Mouse (Mus musculus) limb, embryonic 14.5 days (tissue): ENCODE results near the gene Lrrc32. TPM values are rescaled to one million over a fixed set of nuclear protein-coding genes. Genes with fewer than 3 reads are reported as not detected.

ENCODE experiments used
- ATAC-seq: fragments of 200-750 bp; cut with Nextera tagmentation; 2 replicates; pipeline ENCODE4 v1.8.0; 2017; ENCODE audit warnings: low read depth, moderate number of reproducible peaks, moderate TSS enrichment; ENCODE audit not compliant: low FRiP score
- DNase-seq: peaks from one replicate; pipeline ENCODE4 v3.0.0-alpha.2; 2015; ENCODE audit warnings: low spot score
- H3K27ac ChIP-seq: fragments of 300-500 bp; sonication (generic); replicated peaks from 2 replicates; pipeline ENCODE4 v1.5.1; 2014; ENCODE audit warnings: low read depth, mild to moderate bottlenecking, low read length, moderate library complexity, mixed read lengths
- H3K27me3 ChIP-seq: fragments of 300-500 bp; sonication (generic); 2 replicates; pipeline ENCODE4 v1.6.1; 2014; ENCODE audit warnings: low read length, mixed read lengths; ENCODE audit not compliant: control insufficient read depth, insufficient read depth
- H3K36me3 ChIP-seq: fragments of 300-500 bp; sonication (generic); 2 replicates; pipeline ENCODE4 v1.6.1; 2014; ENCODE audit warnings: mild to moderate bottlenecking, low read length, moderate library complexity, mixed read lengths; ENCODE audit not compliant: control insufficient read depth, insufficient read depth
- H3K4me1 ChIP-seq: fragments of 300-500 bp; sonication (generic); 2 replicates; pipeline ENCODE4 v1.6.1; 2014; ENCODE audit warnings: antibody characterized with exemption, low read length, mixed read lengths; ENCODE audit not compliant: control insufficient read depth, insufficient read depth
- H3K4me2 ChIP-seq: fragments of 300-500 bp; sonication (generic); replicated peaks from 2 replicates; pipeline ENCODE4 v1.6.1; 2014; ENCODE audit warnings: low read depth, mild to moderate bottlenecking, low read length, moderate library complexity; ENCODE audit not compliant: severe bottlenecking
- H3K4me3 ChIP-seq: fragments of 300-500 bp; sonication (generic); replicated peaks from 2 replicates; pipeline ENCODE4 v1.5.1; 2014; ENCODE audit warnings: low read length
- H3K9ac ChIP-seq: fragments of 300-500 bp; sonication (generic); 2 replicates; pipeline ENCODE4 v1.6.1; 2014; ENCODE audit warnings: mild to moderate bottlenecking, low read depth, low read length, moderate library complexity; ENCODE audit not compliant: severe bottlenecking
- H3K9me3 ChIP-seq: fragments of 300-500 bp; sonication (generic); 2 replicates; pipeline ENCODE4 v1.6.1; 2016; ENCODE audit warnings: low read length; ENCODE audit not compliant: control insufficient read depth
- POLR2A ChIP-seq: fragments of 200-500 bp; IDR thresholded peaks from 2 replicates; pipeline ENCODE4 v1.8.0; 2012; ENCODE audit warnings: inconsistent platforms, mild to moderate bottlenecking, moderate library complexity, borderline replicate concordance; ENCODE audit not compliant: insufficient read depth, insufficient read length; ENCODE audit errors: extremely low read depth
- WGBS: fragments of 180-500 bp; shearing (Covaris S2); extraction: QIAGEN DNeasy Blood & Tissue Kit; methylation state at CpG from one replicate; pipeline ENCODE4 v1.1.7; 2014; 5-methylcytosine and 5-hydroxymethylcytosine counted together
- polyA plus RNA-seq, 2 experiments: library from polyadenylated mRNA; depleted of rRNA in 1 of 2; stranded (reverse) in 1 of 2; unstranded in 1 of 2; fragments of >200 nt; fragmentation: Nextera tagmentation in 1 of 2; extraction: Ambion mirVana in 1 of 2; gene quantifications; 2 replicates each; pipeline versions ENCODE4 v1.2.1 to v1.2.3; 2012 to 2014

Gene Lrrc32
- polyA plus RNA-seq, 2 experiments, result 10.5 to 12.3 TPM

- no peak overlapping the region for H3K9ac ChIP-seq
- H3K4me2 ChIP-seq, result no peak overlapping the region
- 18% methylated on average over 2 of the region's 2 CpGs for WGBS
- H3K9me3 ChIP-seq, result no peaks in the 10 kb centered on the region
- no peak for ATAC-seq
- H3K27ac ChIP-seq, result no peak overlapping the region
- no peak for DNase-seq
- H3K4me1 ChIP-seq, result peaks cover 18% of the 10 kb centered on the region
- no peaks in the 10 kb centered on the region for H3K36me3 ChIP-seq
- no peaks in the 10 kb centered on the region for H3K27me3 ChIP-seq
- no peak overlapping the region for H3K4me3 ChIP-seq
- TF ChIP-seq POLR2A, result no peak
Observed at GRCm38 (mm10) chr7:98540879-98541278, 51.8 kb downstream of the Lrrc32 start.

DNA sequence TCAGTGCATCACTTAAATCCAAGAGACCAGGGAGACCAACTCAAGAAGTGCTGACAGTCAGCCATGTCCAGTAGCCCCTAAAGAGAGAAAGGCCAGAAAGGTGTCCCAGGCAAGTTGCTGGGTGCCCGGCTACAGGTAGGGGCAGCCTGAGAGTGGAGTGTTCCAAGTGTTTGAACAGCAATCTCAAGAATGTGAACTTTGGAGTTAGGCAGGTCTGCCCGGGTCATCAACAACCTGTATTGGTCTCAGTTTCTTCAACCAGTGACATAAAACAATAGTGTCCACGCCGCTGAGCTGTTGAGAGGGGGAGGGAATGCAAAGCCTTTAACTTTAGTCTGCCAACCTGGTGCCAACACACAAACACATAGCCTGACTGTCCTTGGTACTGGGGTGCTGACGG, 52.5 kb downstream of the Lrrc32 start:
- 84% methylated on average over 5 of the region's 5 CpGs for WGBS
- Histone ChIP-seq H3K9me3 (no peaks in the 10 kb centered on the region), H3K36me3 (no peaks in the 10 kb centered on the region), H3K27ac (no peak overlapping the region), H3K4me3 (no peak overlapping the region), H3K4me1 (peaks cover 18% of the 10 kb centered on the region), H3K4me2 (no peak overlapping the region), H3K9ac (no peak overlapping the region), H3K27me3 (no peaks in the 10 kb centered on the region)
- ATAC-seq (no peak), DNase-seq (no peak)
- no peak for TF ChIP-seq POLR2A

DNA sequence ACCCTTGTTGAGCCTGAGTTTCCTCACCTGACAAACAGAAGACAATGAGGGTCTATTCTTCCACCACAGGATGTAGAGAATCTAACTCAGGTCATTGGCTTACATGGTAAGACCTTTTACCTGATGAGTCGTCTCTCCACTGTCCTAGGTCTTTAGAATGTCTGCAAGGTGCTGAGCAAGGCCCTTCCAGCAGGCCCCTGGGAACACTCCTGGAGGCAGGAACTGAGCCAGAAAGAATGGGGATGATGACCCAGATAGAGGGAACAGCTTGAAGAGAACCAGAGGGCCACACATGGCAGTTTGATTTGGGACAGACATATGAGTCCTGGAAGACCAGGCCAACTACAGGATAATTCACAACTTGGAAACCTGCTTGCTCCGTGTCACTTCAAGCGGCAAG, 53.2 kb downstream of the Lrrc32 start:
- H3K4me1 ChIP-seq, result peaks cover 17% of the 10 kb centered on the region
- no peak overlapping the region for H3K4me2 ChIP-seq
- ATAC-seq (no peak), DNase-seq (no peak)
- TF ChIP-seq POLR2A, result no peak
- H3K9me3 ChIP-seq, result no peaks in the 10 kb centered on the region
- no peaks in the 10 kb centered on the region for H3K27me3 ChIP-seq
- H3K4me3 ChIP-seq, result no peak overlapping the region
- H3K9ac ChIP-seq, result no peak overlapping the region
- 83% methylated on average over 3 of the region's 3 CpGs for WGBS
- H3K27ac ChIP-seq, result no peak overlapping the region
- H3K36me3 ChIP-seq, result no peaks in the 10 kb centered on the region

DNA sequence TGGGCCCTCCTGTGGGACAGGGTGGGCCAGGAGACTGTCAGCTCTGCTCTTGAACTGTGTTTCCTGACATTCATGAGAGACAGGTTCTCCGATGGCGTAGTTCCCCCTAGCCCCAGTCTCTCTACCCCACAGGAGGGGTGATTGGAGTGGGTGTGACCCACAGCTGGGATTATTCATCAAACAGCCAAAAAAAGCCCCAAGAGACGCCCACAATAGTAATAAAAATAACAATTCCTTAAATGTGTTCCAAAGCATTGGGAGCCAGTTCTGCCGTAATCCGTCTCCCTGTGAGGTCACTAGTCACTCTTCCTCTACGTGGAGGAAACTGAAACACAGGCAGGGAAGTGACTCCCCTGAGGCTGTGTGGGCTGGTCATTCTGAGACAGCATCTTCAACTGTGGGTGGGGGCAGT, 53.7 kb downstream of the Lrrc32 start:
- DNase-seq (no peak), ATAC-seq (no peak)
- no peak for TF ChIP-seq POLR2A
- Histone ChIP-seq H3K27me3 (no peaks in the 10 kb centered on the region), H3K27ac (no peak overlapping the region), H3K9ac (no peak overlapping the region), H3K4me1 (peaks cover 13% of the 10 kb centered on the region), H3K36me3 (no peaks in the 10 kb centered on the region), H3K9me3 (no peaks in the 10 kb centered on the region), H3K4me2 (no peak overlapping the region), H3K4me3 (no peak overlapping the region)
- WGBS, result 42% methylated on average over 6 of the region's 6 CpGs

DNA sequence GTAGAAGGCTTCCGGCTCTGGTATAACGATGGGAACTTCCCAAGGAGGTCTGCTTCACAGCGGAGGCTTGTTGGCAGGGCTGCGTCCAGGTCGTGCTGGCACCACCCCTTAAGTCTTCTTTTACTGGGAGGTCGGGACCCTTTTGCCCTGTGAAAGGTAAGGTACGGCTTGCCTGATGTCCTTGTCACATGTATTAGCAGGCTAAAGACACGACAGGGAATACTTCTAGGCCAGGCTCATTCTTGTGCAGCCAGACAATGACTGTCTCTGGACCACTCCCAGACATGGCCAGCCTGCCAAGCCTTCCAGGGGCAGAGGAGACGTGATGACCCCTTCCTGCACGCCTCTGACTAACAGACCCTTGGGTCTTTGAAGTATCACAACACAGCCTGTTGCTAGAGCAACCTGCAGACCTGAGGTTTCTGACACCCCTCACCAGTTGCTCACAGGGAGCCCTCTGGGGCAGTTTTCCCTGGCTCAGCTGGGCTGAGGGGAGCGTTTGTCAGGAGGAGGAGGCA, 54.8 kb downstream of the Lrrc32 start:
- H3K27ac ChIP-seq, result no peak overlapping the region

DNA sequence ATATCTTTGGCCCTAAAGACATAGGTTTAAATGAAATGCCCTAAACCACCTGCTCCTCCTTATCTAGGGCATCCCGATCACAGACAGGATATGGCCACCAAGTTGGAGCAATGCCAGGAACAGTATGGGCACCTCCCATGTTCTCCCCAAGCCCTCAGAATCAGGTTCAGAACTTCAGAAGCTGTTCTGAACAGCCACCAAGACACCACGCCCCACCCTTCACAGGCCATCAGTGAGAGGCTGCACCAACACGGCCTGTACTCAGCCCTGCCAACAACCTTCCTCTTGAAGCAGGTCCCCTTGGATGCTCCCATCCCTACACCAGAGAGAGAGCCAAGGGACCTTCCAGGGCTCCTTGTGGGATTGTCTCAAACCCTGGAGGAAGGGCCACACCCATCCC, 55.5 kb downstream of the Lrrc32 start:
- TF ChIP-seq POLR2A, result no peak
- Histone ChIP-seq H3K4me3 (no peak overlapping the region), H3K9me3 (no peaks in the 10 kb centered on the region), H3K27ac (no peak overlapping the region), H3K4me1 (peaks cover 7% of the 10 kb centered on the region), H3K27me3 (no peaks in the 10 kb centered on the region), H3K36me3 (no peaks in the 10 kb centered on the region), H3K4me2 (no peak overlapping the region), H3K9ac (no peak overlapping the region)
- 50% methylated on average over 3 of the region's 3 CpGs for WGBS
- ATAC-seq (no peak), DNase-seq (no peak)

More for the DNA sequence above, 54.8 kb downstream of the Lrrc32 start:
- WGBS, result 38% methylated on average over 11 of the region's 11 CpGs
- ATAC-seq (no peak), DNase-seq (no peak)
- H3K4me2 ChIP-seq, result no peak overlapping the region
- H3K4me1 ChIP-seq, result peaks cover 7% of the 10 kb centered on the region
- H3K4me3 ChIP-seq, result no peak overlapping the region
- no peak overlapping the region for H3K9ac ChIP-seq
- H3K27me3 ChIP-seq, result no peaks in the 10 kb centered on the region
- H3K9me3 ChIP-seq, result no peaks in the 10 kb centered on the region
- TF ChIP-seq POLR2A, result no peak
- no peaks in the 10 kb centered on the region for H3K36me3 ChIP-seq
